ENCODE assay signal across 16 mouse cellular contexts in the genomic region with DNA sequence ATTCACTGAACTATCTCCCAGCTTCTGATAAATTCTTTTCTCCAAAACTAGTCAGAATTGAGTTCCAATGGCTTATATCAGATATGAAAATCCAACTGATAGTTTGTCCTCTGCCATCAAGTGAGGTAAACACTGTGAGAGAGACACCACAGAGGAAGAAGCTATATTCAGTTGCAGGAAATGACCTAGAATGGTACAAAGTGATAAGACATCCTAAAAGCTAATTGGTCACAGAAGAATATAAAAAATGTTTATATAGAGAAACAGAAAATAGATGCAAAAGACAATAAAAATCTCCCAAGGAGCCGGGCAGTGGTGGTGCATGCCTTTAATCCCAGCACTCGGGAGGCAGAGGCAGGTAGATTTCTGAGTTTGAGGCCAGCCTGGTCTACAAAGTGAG.
"Had no signal": no experiment of that assay in that cellular context is flagged by ENCODE, and none has a peak within 500 bp of the region (broad histone marks: within the 10 kb centered on the region; RNA-seq: fewer than 3 reads in every experiment).

No protein-coding gene starts in this region.

- DNase-seq: gastrocnemius, postnatal 14 days; gastrocnemius, postnatal 36 days; heart, adult 2 months; heart, postnatal 14 days; heart, postnatal 36 days; kidney, adult 11 months; kidney, adult 2 months; kidney, adult 9 months; kidney, postnatal 14 days; kidney, postnatal 36 days; layer of hippocampus, adult 9-11 months; layer of hippocampus, postnatal 36 days; left cerebral cortex, postnatal 4 days had no signal

- ATAC-seq: hindbrain, postnatal 0 days; intestine, embryonic 16.5 days; liver, embryonic 12.5 days had no signal
